Mouse (Mus musculus) cerebellum, adult 2 months (tissue): ENCODE measurements around the gene Pde9a. TPM values are rescaled to one million over a fixed set of nuclear protein-coding genes. Genes with fewer than 3 reads are reported as not detected.
A peak's percentile ranks its signal among the peaks of the same experiment; 100 is the strongest.

Experiments used
- DNase-seq, 2 experiments: peaks; one replicate each; pipeline ENCODE4 v3.0.0; 2021
- H3K27ac ChIP-seq: fragments of 200-500 bp; 2 replicates; pipeline ENCODE4 v1.5.1; 2012; ENCODE audit warnings: low read length, control low read depth, inconsistent platforms; ENCODE audit not compliant: insufficient read depth
- H3K27me3 ChIP-seq: fragments of 200-500 bp; 2 replicates; pipeline ENCODE4 v1.6.1; 2012; ENCODE audit warnings: inconsistent platforms, mild to moderate bottlenecking, low read length, moderate library complexity; ENCODE audit not compliant: control insufficient read depth, insufficient read depth
- H3K4me1 ChIP-seq: fragments of 200-500 bp; 2 replicates; pipeline ENCODE4 v1.6.1; 2011; ENCODE audit warnings: low read length; ENCODE audit not compliant: control insufficient read depth, insufficient read depth
- H3K4me3 ChIP-seq: fragments of 200-500 bp; replicated peaks from 2 replicates; pipeline ENCODE3; 2011; ENCODE audit warnings: mild to moderate bottlenecking, low read depth, low read length, control low read depth; ENCODE audit not compliant: insufficient read depth
- CTCF ChIP-seq: fragments of 200-500 bp; IDR thresholded peaks from 2 replicates; pipeline ENCODE4 v1.5.1; 2011; ENCODE audit warnings: low read depth, mild to moderate bottlenecking, control low read depth, low read length, moderate library complexity, borderline replicate concordance; ENCODE audit not compliant: insufficient read depth
- POLR2A ChIP-seq: fragments of 200-500 bp; IDR thresholded peaks from 2 replicates; pipeline ENCODE4 v1.6.1; 2011; ENCODE audit warnings: low read length, control low read depth, borderline replicate concordance; ENCODE audit not compliant: insufficient read depth
- WGBS: fragments of 180-500 bp; shearing (Covaris S2); methylation state at CpG from one replicate; pipeline ENCODE4 v1.1.7; 2018; 5-methylcytosine and 5-hydroxymethylcytosine counted together
- polyA plus RNA-seq: library from polyadenylated mRNA; depleted of rRNA; stranded (reverse); fragments of >200 nt; gene quantifications from 2 replicates; pipeline ENCODE4 v1.2.3, GENCODE M21; 2012

The Pde9a gene
- polyA plus RNA-seq, 1 experiment = 83.1 TPM

- WGBS = 9% methylated on average over 7 of the region's 7 CpGs
Measured at GRCm38 (mm10) chr17:31377961-31378360, 8.0 kb upstream of the Pde9a start.

DNA sequence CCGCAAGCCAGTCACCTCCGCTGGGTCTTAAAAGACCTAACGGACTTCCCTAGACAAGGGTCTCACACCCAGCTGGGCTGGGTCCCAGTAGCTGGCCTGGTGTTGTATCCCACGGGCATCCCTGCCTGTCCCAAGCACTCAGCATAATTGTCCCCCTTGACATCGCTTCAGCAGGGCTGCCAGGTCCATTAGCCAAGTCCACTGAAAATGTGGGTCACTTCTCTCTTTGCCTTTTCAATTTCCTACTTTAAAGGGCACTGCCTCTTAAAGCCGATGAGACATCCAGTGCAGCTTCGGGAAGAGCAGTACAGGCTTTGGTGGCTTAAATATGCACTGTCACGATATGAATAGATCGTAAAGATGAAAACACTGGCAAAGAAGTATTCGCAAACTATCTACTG lies 7.6 kb upstream of the Pde9a start:
- peak; percentile 66 to 76 for DNase-seq
- WGBS = 29% methylated on average over 10 of the region's 10 CpGs
- TF ChIP-seq CTCF (no peak), POLR2A (no peak; the same call in 1 of the 2 replicates)

More at GRCm38 (mm10) chr17:31377961-31378360, 8.0 kb upstream of the Pde9a start:
- Histone ChIP-seq H3K27me3 (no peaks in the 10 kb centered on the region), H3K4me3 (peak overlapping the region; percentile 0), H3K27ac (peak overlapping the region; percentile 69), H3K4me1 (peaks cover 7% of the 10 kb centered on the region; the same call in 1 of the 2 replicates)
- DNase-seq = peak; percentile 80 to 81
- no peak for TF ChIP-seq POLR2A
- peak; percentile 89 for TF ChIP-seq CTCF

GRCm38 (mm10) chr17:31379086-31379485 lies 6.9 kb upstream of the Pde9a start:
- no peak for DNase-seq
- no peaks in the 10 kb centered on the region for H3K27me3 ChIP-seq
- H3K4me3 ChIP-seq = no peak overlapping the region
- H3K27ac ChIP-seq = no peak overlapping the region
- peaks cover 12% of the 10 kb centered on the region for H3K4me1 ChIP-seq
- 90% methylated on average over 2 of the region's 2 CpGs for WGBS
- TF ChIP-seq POLR2A (no peak), CTCF (no peak)

More for the DNA sequence above, 7.6 kb upstream of the Pde9a start:
- peak overlapping the region; percentile 69 for H3K27ac ChIP-seq
- H3K4me3 ChIP-seq = peak overlapping the region; percentile 0
- no peaks in the 10 kb centered on the region for H3K27me3 ChIP-seq
- H3K4me1 ChIP-seq = peaks cover 10% of the 10 kb centered on the region

DNA sequence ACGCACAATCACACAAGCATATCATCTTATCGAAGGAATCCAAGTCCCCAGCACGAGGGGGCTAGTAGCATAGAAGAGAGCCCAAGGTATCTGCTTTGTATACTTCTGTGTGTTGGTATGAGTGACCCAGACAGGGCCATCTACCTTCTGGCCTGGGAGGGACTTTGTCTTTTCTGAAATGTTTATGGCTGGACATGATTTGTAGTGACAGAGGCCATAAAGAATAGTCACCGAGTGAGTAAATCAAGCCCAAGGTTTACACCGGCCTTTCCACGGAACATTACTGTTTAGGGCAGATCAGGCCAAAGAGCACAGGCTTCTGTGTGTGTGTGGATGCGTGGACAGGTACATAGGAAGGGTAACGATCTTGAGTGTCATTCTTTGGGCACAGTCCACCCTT lies 6.1 kb upstream of the Pde9a start:
- WGBS = 96% methylated on average over 8 of the region's 8 CpGs
- TF ChIP-seq CTCF = no peak
- TF ChIP-seq POLR2A = no peak
- Histone ChIP-seq H3K27me3 (no peaks in the 10 kb centered on the region), H3K4me3 (no peak overlapping the region), H3K27ac (no peak overlapping the region), H3K4me1 (peaks cover 14% of the 10 kb centered on the region)
- DNase-seq = no peak

- H3K27me3 ChIP-seq = no peaks in the 10 kb centered on the region
- H3K4me3 ChIP-seq = no peak overlapping the region
- WGBS = 21% methylated on average over 6 of the region's 6 CpGs
- DNase-seq = peak; percentile 43 to 67
- TF ChIP-seq POLR2A (no peak), CTCF (no peak)
- no peak overlapping the region for H3K27ac ChIP-seq
- peaks cover 23% of the 10 kb centered on the region for H3K4me1 ChIP-seq
Measured at GRCm38 (mm10) chr17:31383320-31383719, 2.7 kb upstream of the Pde9a start.

- TF ChIP-seq POLR2A (no peak), CTCF (no peak)
- H3K4me1 ChIP-seq = peaks cover 35% of the 10 kb centered on the region
- no peak overlapping the region for H3K4me3 ChIP-seq
- WGBS = 66% methylated on average over 8 of the region's 8 CpGs
- H3K27me3 ChIP-seq = no peaks in the 10 kb centered on the region
- no peak for DNase-seq
- H3K27ac ChIP-seq = no peak overlapping the region
Measured at GRCm38 (mm10) chr17:31384968-31385627, 912 bp upstream of the Pde9a start.

DNA sequence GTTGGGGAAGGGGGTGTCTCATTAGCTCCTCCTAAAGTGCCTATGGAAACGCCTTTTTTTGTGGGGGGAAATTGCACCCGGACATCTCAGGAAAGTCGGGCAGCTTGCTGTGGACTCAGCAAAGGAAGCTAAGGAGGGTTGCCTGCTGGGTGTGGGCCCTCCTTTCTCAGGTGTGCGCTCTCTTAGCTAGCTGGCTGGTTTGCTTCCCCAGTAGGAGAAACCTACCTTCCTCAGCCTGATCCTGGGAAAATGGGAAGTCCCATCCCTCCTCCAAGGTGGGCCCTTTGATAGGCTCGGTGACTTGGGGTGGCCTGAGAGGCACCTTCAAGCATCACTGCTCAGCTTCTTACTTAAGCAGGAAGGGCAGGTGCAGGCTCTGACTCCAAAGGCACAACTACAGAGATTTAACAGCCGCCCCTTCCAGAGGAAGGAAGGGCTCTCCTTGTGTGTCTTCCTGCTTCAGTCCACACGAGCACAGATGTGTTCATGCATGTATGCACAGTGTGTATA lies 811 bp downstream of the Pde9a start:
- 10% methylated on average over 7 of the region's 7 CpGs for WGBS
- DNase-seq = peak in 1 of 2 experiments; percentile 49
- peak overlapping the region; percentile 69 for H3K4me3 ChIP-seq
- peaks cover 46% of the 10 kb centered on the region for H3K4me1 ChIP-seq
- 0 out of 2 replicates have a peak, but pooled peaks have one; percentile 0 for TF ChIP-seq POLR2A
- TF ChIP-seq CTCF = no peak
- H3K27me3 ChIP-seq = no peaks in the 10 kb centered on the region
- H3K27ac ChIP-seq = peak overlapping the region; percentile 93
